Mouse (Mus musculus) E14TG2a.4 (cell line): ENCODE results near the gene Fhit.

ENCODE experiments used
- CTCF ChIP-seq: conservative IDR thresholded peaks from 2 replicates; pipeline ENCODE4 v1.5.1; 2014; ENCODE audit warnings: low read length
- NANOG ChIP-seq: IDR thresholded peaks from 2 replicates; pipeline ENCODE4 v1.6.1; 2014; ENCODE audit warnings: borderline replicate concordance, low read length, mixed read lengths
- POU5F1 ChIP-seq: IDR thresholded peaks from 2 replicates; pipeline ENCODE4 v1.6.1; 2014; ENCODE audit warnings: low read length, borderline replicate concordance

- TF ChIP-seq CTCF (no peak), NANOG (no peak), POU5F1 (no peak)
Measured at GRCm38 (mm10) chr14:11125096-11125495, 36.7 kb downstream of the Fhit start.
